In the genomic region with DNA sequence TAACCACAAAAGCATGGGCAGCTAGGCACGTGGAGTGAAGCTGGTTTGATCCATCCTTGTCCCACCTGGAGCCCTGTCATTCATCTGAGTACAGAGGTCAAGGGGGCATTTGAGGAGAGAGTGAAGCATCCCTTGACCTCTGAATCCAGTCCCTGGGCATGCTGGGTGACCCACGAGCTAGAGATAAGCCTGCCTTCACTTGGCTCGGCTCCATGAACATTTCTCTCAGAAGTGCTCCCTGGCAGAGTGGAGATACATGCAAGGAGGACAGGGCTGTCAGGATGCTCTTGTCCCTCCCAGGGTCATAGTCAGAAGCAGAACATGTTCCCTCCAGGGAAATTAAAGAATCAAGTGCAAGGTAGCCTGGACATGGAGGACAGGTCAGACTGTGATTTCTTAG, we compare ENCODE assay signal across 26 mouse cellular contexts.
"Had no signal": no experiment of that assay in that cellular context is flagged by ENCODE, and none has a peak within 500 bp of the region (broad histone marks: within the 10 kb centered on the region; RNA-seq: fewer than 3 reads in every experiment).

No protein-coding gene starts in this region.

- DNase-seq: gastrocnemius, adult 2 months; gastrocnemius, postnatal 10 days; gastrocnemius, postnatal 25 days; heart, postnatal 4 days; kidney, adult 18-20 months; kidney, adult 8-10 months; kidney, postnatal 10 days; kidney, postnatal 25 days; kidney, postnatal 4 days; liver; liver, embryonic 13.5 days; liver, postnatal 0 days had no signal

- H3K4me3 ChIP-seq: gastrocnemius, adult 2 months; heart, embryonic 13.5 days; heart, embryonic 15.5 days; hindbrain, embryonic 10.5 days; hindbrain, embryonic 12.5 days; intestine, embryonic 15.5 days; left cerebral cortex, adult 2 months; limb, embryonic 10.5 days; limb, embryonic 12.5 days; liver, embryonic 13.5 days; liver, embryonic 15.5 days had no signal

- ATAC-seq: hindbrain, embryonic 16.5 days; inflammation-experienced regulatory T-cells, adult 6 months; intestine, embryonic 15.5 days; intestine, postnatal 0 days; liver, postnatal 0 days had no signal

- H3K9me3 ChIP-seq: heart, embryonic 13.5 days; heart, embryonic 15.5 days; hindbrain, embryonic 10.5 days; hindbrain, embryonic 12.5 days; intestine, embryonic 15.5 days; limb, embryonic 10.5 days; limb, embryonic 12.5 days; liver, embryonic 13.5 days; liver, embryonic 15.5 days had no signal

- H3K27me3 ChIP-seq: heart, embryonic 15.5 days; intestine, embryonic 15.5 days; liver, embryonic 13.5 days; liver, embryonic 15.5 days had no signal

- H3K27ac ChIP-seq: gastrocnemius, adult 2 months; heart, embryonic 13.5 days; heart, embryonic 15.5 days; hindbrain, embryonic 10.5 days; hindbrain, embryonic 12.5 days; hindbrain, embryonic 14.5 days; intestine, embryonic 15.5 days; left cerebral cortex, adult 2 months; limb, embryonic 10.5 days; limb, embryonic 12.5 days; liver, embryonic 13.5 days; liver, embryonic 15.5 days had no signal

- H3K36me3 ChIP-seq: heart, embryonic 13.5 days; heart, embryonic 15.5 days; hindbrain, embryonic 10.5 days; hindbrain, embryonic 12.5 days; intestine, embryonic 15.5 days; limb, embryonic 10.5 days; limb, embryonic 12.5 days; liver, embryonic 13.5 days; liver, embryonic 15.5 days had no signal

- H3K4me1 ChIP-seq: intestine, embryonic 15.5 days; limb, embryonic 10.5 days; limb, embryonic 12.5 days; liver, embryonic 13.5 days; liver, embryonic 15.5 days had no signal

- H3K9ac ChIP-seq: heart, embryonic 13.5 days; heart, embryonic 15.5 days; hindbrain, embryonic 12.5 days; hindbrain, embryonic 14.5 days; intestine, embryonic 15.5 days; limb, embryonic 12.5 days; liver, embryonic 13.5 days; liver, embryonic 15.5 days; liver, postnatal 0 days had no signal

- H3K4me2 ChIP-seq: heart, embryonic 13.5 days; heart, embryonic 15.5 days; hindbrain, embryonic 12.5 days; hindbrain, embryonic 14.5 days; intestine, embryonic 15.5 days; limb, embryonic 12.5 days; liver, embryonic 11.5 days; liver, embryonic 13.5 days; liver, embryonic 15.5 days had no signal
